Mouse (Mus musculus) brain, embryonic 14.5 days (tissue): Measurements from ENCODE around the gene Srr.

Experiments
- CTCF ChIP-seq: fragments of 200-500 bp; IDR thresholded peaks from 2 replicates; pipeline ENCODE4 v1.5.1; 2012; ENCODE audit warnings: inconsistent platforms, mild to moderate bottlenecking, moderate library complexity, borderline replicate concordance; ENCODE audit not compliant: insufficient read depth, insufficient read length; ENCODE audit errors: extremely low read depth
- POLR2A ChIP-seq: fragments of 200-500 bp; IDR thresholded peaks from 2 replicates; pipeline ENCODE4 v1.6.1; 2012; ENCODE audit warnings: mild to moderate bottlenecking, inconsistent platforms, borderline replicate concordance; ENCODE audit not compliant: poor library complexity, insufficient read depth, insufficient read length, severe bottlenecking; ENCODE audit errors: extremely low read depth

GRCm38 (mm10) chr11:74954901-74955300 lies 29.2 kb upstream of the Srr start:
- no peak for TF ChIP-seq CTCF
- no peak for TF ChIP-seq POLR2A
